Mouse (Mus musculus) brain, embryonic 14.5 days (tissue): ENCODE data around the gene Epb41l2.

ENCODE experiments used
- CTCF ChIP-seq: fragments of 200-500 bp; IDR thresholded peaks from 2 replicates; pipeline ENCODE4 v1.5.1; 2012; ENCODE audit warnings: inconsistent platforms, mild to moderate bottlenecking, moderate library complexity, borderline replicate concordance; ENCODE audit not compliant: insufficient read depth, insufficient read length; ENCODE audit errors: extremely low read depth
- POLR2A ChIP-seq: fragments of 200-500 bp; IDR thresholded peaks from 2 replicates; pipeline ENCODE4 v1.6.1; 2012; ENCODE audit warnings: mild to moderate bottlenecking, inconsistent platforms, borderline replicate concordance; ENCODE audit not compliant: poor library complexity, insufficient read depth, insufficient read length, severe bottlenecking; ENCODE audit errors: extremely low read depth

- TF ChIP-seq POLR2A (no peak), CTCF (no peak)
Measured at GRCm38 (mm10) chr10:25406695-25407094, 47.1 kb downstream of the Epb41l2 start.
